Mouse (Mus musculus) left cerebral cortex, adult 9 months (tissue): ENCODE measurements at regions not wholly inside any gene's neighbourhood (a gene's known extent, or its start where the extent isn't known, plus 50 kb on each side); places are given as distances from the start of the nearest gene placed in this dataset.

Experiments
- DNase-seq, 2 experiments: peaks; one replicate each; pipeline ENCODE4 v3.0.0; 2022; ENCODE audit warnings: low spot score in 2 of 2

DNA sequence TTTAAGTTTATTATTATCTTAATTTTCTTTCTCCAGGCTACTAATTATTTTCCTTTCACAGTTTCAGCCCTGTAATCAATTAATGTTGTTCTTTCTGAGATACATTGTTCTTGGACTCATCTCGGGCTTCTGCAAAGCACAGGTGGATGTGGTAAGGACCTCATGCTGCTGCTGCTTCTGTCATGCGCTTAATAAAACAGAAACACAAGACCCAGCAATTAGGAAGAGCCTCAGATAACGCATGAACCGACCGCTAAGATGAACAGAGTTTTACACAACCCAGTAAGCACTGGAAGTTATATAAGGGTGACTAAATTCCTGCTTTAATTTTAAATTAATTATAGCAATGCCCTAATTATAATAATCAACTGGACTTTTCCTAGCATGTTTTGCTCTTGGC, 70.7 kb upstream of the Gk2 start:
- no peak for DNase-seq
